Comparison of ENCODE assay signal across 23 mouse cellular contexts in the genomic region with DNA sequence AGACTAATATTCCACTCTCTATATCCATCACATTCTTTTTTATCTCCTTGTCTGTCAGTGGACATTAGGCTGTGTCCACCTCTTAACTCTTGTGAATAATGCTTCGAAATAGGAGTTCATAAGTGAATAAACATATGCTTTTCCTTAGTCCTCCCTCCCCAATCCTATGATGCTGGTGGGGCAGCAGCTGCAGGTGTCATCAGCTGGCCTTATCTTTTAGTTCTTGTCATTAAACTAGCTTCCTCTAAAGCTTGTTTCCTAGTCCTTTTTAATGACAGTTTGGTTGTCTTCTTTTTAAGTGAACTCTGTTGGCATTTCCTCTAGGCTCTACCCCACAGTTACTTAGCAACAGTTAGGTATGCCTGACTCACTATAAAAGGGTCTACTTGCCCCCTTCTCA.
"Had no signal": no experiment of that assay in that cellular context is flagged by ENCODE, and none has a peak within 500 bp of the region (broad histone marks: within the 10 kb centered on the region; RNA-seq: fewer than 3 reads in every experiment).

No protein-coding gene starts in this region.

- H3K27me3 ChIP-seq: heart, embryonic 13.5 days; heart, embryonic 15.5 days; hindbrain, embryonic 13.5 days; hindbrain, embryonic 15.5 days; kidney, embryonic 15.5 days; limb, embryonic 13.5 days; limb, embryonic 15.5 days; liver, embryonic 13.5 days; liver, embryonic 15.5 days had no signal

- H3K4me1 ChIP-seq: kidney, embryonic 15.5 days; liver, embryonic 13.5 days; liver, embryonic 15.5 days had no signal

- H3K9me3 ChIP-seq: heart, embryonic 13.5 days; heart, embryonic 15.5 days; hindbrain, embryonic 13.5 days; hindbrain, embryonic 15.5 days; kidney, embryonic 15.5 days; limb, embryonic 13.5 days; limb, embryonic 15.5 days; liver, embryonic 13.5 days; liver, embryonic 15.5 days had no signal

- DNase-seq: forebrain, postnatal 0 days; gastrocnemius, postnatal 10 days; gastrocnemius, postnatal 25 days; heart, adult 18-20 months; kidney, adult 18-20 months; kidney, postnatal 14 days; layer of hippocampus, adult 9-11 months; layer of hippocampus, postnatal 36 days; left cerebral cortex, postnatal 4 days; liver, embryonic 13.5 days; liver, postnatal 0 days had no signal

- H3K4me3 ChIP-seq: heart, embryonic 13.5 days; heart, embryonic 15.5 days; hindbrain, embryonic 13.5 days; hindbrain, embryonic 15.5 days; kidney, embryonic 15.5 days; limb, embryonic 13.5 days; limb, embryonic 15.5 days; liver, embryonic 13.5 days; liver, embryonic 15.5 days had no signal

- H3K4me2 ChIP-seq: heart, embryonic 11.5 days; heart, embryonic 13.5 days; heart, embryonic 15.5 days; hindbrain, embryonic 13.5 days; hindbrain, embryonic 15.5 days; kidney, embryonic 15.5 days; limb, embryonic 13.5 days; limb, embryonic 15.5 days; liver, embryonic 11.5 days; liver, embryonic 13.5 days; liver, embryonic 15.5 days had no signal

- ATAC-seq: forebrain, postnatal 0 days; intestine, embryonic 16.5 days; liver, postnatal 0 days had no signal

- H3K9ac ChIP-seq: forebrain, postnatal 0 days; heart, embryonic 13.5 days; heart, embryonic 15.5 days; hindbrain, embryonic 13.5 days; hindbrain, embryonic 15.5 days; kidney, embryonic 15.5 days; limb, embryonic 13.5 days; limb, embryonic 15.5 days; liver, embryonic 13.5 days; liver, embryonic 15.5 days; liver, postnatal 0 days had no signal

- H3K36me3 ChIP-seq: heart, embryonic 13.5 days; heart, embryonic 15.5 days; hindbrain, embryonic 13.5 days; hindbrain, embryonic 15.5 days; kidney, embryonic 15.5 days; limb, embryonic 13.5 days; limb, embryonic 15.5 days; liver, embryonic 13.5 days; liver, embryonic 15.5 days had no signal

- H3K27ac ChIP-seq: heart, embryonic 13.5 days; heart, embryonic 15.5 days; hindbrain, embryonic 13.5 days; hindbrain, embryonic 15.5 days; kidney, embryonic 15.5 days; kidney, postnatal 0 days; limb, embryonic 13.5 days; limb, embryonic 15.5 days; liver, embryonic 13.5 days; liver, embryonic 15.5 days had no signal
